Mouse (Mus musculus) heart, adult 2 months (tissue): ENCODE data around the gene Ager.

Source experiments
- CTCF ChIP-seq: fragments of 200-600 bp; IDR thresholded peaks from 2 replicates; pipeline ENCODE4 v1.8.1; 2022; ENCODE audit warnings: antibody characterized with exemption, mild to moderate bottlenecking, moderate library complexity
- EP300 ChIP-seq: fragments of 200-500 bp; IDR thresholded peaks from 2 replicates; pipeline ENCODE4 v1.6.1; 2011; ENCODE audit warnings: low read depth, low read length, control low read depth; ENCODE audit not compliant: insufficient read depth
- POLR2A ChIP-seq: fragments of 200-500 bp; IDR thresholded peaks from 2 replicates; pipeline ENCODE4 v1.6.1; 2011; ENCODE audit warnings: mild to moderate bottlenecking, low read depth, low read length, control low read depth; ENCODE audit not compliant: insufficient read depth

- TF ChIP-seq CTCF (no peak), EP300 (no peak), POLR2A (no peak; the same call in 1 of the 2 replicates)
Measured at GRCm38 (mm10) chr17:34587814-34588213, 9.8 kb upstream of the Ager start.
